Mouse (Mus musculus) gastrocnemius, postnatal 4 days (tissue): ENCODE measurements at regions not wholly inside any gene's neighbourhood (a gene's known extent, or its start where the extent isn't known, plus 50 kb on each side); places are given as distances from the start of the nearest gene placed in this dataset. TPM values are rescaled to one million over a fixed set of nuclear protein-coding genes. Genes with fewer than 3 reads are reported as not detected.
"Not testable (repeated sequence)": the region's sequence is repeated elsewhere in the genome, so short reads cannot be mapped to it uniquely, and the experiment has no call there.

Experiments
- DNase-seq, 2 experiments: peaks; one replicate each; pipeline ENCODE4 v3.0.0; 2021 to 2022; ENCODE audit warnings: low spot score in 2 of 2, mixed read lengths in 2 of 2
- microRNA-seq: library from miRNA; unstranded; fragments of <30 nt; microRNA quantifications from one replicate; pipeline ENCODE4 v1.2.0, GENCODE M21; 2021

GRCm38 (mm10) chr13:61805300-61805699, 235.4 kb upstream of the Cts3 start:
- not testable (repeated sequence) for DNase-seq

DNA sequence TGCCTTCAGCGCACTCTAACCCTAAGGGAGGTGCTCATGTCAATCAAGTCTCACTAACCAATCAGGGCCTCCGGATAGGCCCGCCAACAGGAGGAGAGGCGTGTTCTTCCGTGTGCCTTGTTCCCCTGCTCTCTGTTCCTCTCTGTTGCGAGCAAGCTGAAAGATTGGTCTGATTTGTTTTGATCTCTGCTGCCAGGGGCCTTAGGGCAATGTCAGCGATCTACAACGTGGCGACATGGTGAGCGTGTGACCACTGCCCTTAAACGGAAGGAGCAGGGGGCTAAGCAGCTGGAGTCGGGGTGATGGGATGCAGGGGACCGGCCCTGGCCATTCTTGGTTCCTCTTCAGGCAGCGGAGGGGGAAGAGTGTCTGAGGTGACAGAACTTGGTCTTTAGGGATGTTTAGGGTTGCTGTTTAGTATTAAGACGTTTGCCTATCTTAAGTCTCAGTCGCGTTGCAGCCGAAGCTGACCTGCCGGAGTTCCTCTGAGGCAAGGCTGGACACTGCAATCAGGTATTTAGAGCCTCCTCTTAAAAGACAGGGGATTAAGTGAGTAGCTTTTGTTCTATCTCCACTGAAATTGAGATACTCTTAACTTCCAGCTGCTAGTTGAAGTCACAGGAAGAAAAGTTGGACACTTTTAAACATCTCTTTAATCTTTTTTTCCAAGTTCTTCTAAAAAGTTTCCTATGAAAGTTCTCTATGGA, 234.4 kb upstream of the Cts3 start:
- peak in 1 of 2 experiments; percentile 8 for DNase-seq

DNA sequence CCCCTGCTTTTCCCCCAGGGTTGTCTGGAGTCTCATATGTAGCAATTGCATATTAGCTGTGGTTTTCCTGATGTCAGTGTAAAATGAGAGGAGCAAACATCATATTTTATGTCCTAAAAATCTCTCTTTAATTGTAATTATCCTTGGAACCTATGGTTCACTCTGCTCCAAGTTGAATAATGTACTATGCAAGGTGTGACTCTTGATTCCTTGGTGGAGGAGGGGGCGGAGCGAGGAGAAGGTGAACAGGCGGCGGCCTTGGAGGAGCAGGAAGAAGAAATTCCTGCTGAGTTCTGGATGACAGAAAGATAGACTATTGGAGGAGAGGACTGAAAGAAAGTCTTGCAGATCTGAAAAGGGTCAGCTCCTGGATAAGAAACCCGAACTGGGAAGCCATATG, 233.8 kb upstream of the Cts3 start:
- DNase-seq = not testable (repeated sequence)

DNA sequence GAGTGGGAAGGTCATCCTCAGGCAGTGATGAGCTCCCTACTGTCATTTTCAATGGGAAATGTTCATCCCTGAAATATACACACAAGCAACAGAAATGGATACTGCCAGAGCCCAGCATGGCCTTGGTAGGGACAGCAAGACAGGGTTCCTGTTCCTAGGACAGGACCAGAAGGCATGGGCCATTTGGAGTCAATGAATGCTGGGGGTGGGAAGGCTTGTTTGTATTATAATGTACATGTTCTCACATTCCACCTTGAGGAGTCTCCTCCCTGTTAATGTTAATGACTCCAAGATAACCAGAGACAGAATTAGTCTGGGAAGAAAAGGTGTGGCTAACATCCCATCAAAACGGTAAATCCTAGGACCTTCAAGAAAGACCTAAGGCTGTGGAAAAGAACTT, 193.5 kb upstream of the Cts3 start:
- DNase-seq = not testable (repeated sequence)

Small RNA genes lying in the stretch of these regions (microRNA-seq; reads per million reads assigned to microRNA genes)
- gene Gm23739 = not detected
